Mouse (Mus musculus) retina, postnatal 1 day (tissue): ENCODE measurements around the gene CK137956.

Experiments used
- DNase-seq: peaks from one replicate; pipeline ENCODE4 v3.0.0-alpha.2; 2012

CK137956 gene

DNA sequence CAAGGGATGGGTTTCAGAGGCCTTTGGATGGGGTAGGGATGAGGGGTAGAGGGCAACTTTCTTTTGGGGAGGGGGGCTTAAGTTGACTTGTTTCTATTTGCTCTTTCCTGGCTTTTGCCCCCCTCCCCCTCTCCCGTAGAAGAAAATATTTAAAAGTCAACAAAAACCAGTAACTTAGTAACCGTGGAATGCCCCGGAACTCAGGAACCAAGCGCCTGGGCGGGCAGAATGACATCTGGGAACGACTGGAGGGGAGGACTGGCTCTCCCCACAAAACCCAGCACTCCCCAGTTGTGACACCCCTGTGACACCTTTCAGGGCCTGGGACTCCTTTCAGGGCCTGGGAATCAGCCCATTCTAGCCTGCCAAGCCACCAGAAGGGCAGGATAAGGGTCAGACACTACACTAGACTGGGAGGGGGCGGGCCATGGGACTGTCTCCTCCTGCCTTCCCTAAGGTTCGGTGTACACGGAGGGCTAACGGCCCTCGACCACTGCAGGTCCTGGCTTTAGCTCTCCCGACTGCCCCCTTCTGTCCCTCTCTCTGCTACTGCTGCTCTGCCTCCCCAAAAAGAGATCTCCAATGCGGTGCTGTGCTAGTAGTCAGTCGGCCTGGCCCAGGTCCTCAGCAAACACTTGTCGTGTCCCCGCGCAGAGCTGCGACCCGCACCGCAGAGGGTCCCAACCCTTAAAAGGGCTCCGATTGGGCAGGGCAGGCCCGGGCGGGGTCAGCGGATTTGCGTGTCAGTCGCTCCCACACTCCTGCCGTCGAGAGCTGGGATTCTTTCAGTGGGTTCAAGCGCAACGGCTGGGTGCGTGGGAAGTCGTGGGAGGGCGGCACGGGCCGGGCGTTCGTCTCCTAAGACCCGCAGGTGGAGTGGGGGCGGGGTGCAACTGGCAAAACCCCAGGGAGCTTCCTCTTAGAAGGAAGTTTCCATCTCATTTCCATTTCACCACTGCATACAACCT, at the start of gene CK137956:
TSS of gene CK137956 (minus strand) at position 51 of the 968 bp plus-strand sequence.
- DNase-seq, result peak; percentile 40

DNA sequence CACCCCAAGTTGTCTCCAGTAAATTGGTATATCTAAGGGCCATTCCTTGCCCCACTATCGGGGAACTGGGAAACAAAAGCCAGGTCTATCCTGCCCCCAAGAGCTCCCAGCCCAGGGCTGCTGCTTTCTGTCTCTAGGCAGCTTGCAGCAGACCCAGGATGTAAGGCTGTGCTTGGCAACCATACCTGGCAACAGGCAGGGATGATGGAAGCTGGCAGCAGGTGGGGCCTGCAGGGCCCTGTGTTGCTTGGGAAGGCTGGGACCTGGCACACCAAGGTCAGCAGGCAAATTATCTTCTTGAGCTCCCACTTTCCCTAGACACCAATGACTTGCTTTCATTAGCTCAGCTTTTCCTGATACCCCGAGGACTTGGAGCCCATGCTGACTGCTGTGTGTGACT, 48.7 kb upstream of the CK137956 start:
- no peak for DNase-seq

GRCm38 (mm10) chr4:128004797-128005452, 34.2 kb upstream of the CK137956 start:
- DNase-seq, result no peak

DNA sequence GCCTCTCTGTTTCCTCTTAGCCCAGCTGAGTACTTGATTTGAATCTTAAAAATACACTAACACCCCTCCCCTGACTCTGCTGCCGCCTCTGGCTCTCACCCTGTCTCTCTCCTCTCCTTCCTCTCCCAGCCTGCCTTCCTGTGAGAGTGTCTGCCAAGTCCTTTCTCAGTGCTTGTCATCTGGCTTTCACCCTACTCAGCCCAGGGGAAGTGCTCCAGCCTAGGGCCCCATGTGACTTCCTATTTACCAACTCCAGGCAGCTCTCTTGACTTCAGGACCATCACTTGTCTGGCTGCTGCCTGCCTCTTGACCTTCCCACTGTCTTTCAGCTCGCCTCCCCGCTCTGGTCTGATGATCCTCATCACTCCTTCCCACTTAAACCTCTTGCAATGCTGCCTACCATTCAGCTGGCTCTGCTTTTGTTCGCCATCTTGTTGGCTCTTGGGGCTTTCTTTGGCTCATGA, 31.9 kb upstream of the CK137956 start:
- DNase-seq, result no peak

DNA sequence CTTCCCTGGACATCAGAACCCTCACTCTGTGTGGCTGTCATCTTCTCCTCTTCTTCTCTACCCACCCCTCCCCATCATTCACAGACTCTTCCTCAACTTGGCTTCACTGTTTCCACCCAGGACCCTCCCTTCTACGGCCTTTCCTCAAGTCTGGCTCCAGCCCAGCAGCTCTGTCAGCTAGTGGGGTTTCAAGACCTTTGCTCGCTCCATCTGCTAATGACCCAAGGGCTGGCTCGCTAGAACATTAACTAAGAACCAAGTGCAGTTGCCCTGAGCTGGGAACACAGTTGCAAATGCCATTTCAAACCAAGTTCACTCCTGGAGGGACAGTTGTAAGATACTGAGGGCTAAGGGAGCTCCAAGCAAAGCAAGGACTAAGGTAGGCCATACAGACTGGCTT, 28.5 kb upstream of the CK137956 start:
- no peak for DNase-seq

DNA sequence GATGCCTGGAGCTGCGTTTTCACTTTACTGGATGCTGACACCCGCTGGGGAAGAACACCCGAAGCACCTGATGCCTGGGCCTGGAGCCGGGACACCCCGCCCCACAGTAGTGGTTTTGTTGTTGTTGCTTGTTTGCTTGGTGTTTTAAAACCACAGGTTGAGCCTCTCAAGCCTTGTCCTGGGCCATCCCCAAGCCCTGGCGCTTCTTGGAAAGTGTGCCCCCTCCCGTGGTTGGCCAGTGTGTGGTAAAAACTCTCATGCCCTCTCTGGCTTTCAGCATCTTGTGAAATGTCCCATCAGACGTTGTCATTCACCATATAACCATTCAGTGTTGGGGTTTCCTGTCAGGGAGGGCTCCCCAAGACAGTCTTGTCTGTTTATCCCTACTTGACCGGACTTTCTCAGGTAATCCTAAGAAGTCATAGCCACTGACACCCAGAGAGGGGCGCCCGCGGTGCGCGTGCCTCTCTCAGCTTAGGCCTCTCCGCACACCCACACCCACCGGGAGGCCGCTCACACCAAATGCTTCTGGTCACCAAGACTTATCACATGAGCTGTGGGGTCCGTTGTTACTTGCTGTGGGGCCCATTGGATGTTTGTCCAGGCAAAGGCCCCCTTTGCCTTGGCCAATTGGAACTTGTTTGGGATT, 18.7 kb upstream of the CK137956 start:
- peak; percentile 55 for DNase-seq

GRCm38 (mm10) chr4:127988526-127989180, 17.9 kb upstream of the CK137956 start:
- DNase-seq, result peak; percentile 40

GRCm38 (mm10) chr4:127987784-127988455, 17.2 kb upstream of the CK137956 start, which contains the start of gene Csmd2:
Gene Csmd2, plus strand, starts transcription at chr4:127987857.
- DNase-seq, result peak; percentile 91

GRCm38 (mm10) chr4:127987270-127987669, 16.5 kb upstream of the CK137956 start:
- peak; percentile 48 for DNase-seq

DNA sequence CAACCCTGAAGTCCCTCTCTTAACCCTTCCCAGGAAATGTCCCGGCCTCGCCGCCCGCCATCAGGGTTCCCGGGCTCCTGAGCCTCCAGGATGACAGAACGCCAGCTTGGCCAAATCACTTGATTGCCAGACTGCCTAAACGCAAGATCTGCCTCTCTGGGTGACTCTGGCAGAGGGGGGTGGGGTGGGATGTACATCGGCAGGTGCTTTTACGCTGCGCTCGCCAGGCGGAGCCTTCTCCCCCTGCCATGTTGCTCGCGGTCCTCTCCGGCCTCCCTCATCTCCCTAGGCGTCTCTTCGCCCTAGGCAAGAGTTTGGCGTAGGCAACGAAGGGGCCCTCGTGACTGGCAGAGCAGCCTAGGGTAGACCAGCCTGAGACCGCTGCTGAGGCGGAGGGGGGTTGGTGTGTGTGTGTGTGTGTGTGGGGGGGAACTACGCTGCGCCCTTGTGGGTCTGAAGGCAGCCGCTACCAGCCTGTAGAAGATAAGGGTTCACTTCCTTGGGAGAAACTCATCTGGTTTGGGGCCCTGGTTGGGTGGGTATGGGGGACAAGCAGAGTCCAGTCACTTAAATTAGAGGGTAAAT, 15.8 kb upstream of the CK137956 start:
- peak; percentile 69 for DNase-seq

DNA sequence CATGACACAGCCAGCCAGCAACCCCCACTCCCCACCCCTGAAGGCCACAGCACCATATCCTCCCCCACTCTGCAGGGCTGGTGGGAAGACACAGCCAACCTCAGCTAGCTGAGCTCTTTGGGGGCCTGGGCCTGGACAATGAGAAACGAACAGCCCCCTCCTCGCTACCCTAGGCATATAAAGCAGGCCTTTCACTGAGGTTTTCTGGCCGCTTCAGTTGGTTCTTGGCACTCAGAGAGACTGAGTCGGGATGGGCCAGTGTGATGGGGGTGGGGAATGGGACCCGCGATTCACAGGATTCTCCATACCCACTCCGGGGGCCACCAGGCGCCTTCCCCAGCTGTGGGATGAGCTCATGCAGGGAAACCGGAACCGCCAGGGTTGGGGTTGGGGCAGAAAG, 15.1 kb upstream of the CK137956 start:
- peak; percentile 56 for DNase-seq

- no peak for DNase-seq
Measured at GRCm38 (mm10) chr4:127984426-127984825, 13.7 kb upstream of the CK137956 start.

GRCm38 (mm10) chr4:127981125-127981524, 10.4 kb upstream of the CK137956 start:
- DNase-seq, result no peak

DNA sequence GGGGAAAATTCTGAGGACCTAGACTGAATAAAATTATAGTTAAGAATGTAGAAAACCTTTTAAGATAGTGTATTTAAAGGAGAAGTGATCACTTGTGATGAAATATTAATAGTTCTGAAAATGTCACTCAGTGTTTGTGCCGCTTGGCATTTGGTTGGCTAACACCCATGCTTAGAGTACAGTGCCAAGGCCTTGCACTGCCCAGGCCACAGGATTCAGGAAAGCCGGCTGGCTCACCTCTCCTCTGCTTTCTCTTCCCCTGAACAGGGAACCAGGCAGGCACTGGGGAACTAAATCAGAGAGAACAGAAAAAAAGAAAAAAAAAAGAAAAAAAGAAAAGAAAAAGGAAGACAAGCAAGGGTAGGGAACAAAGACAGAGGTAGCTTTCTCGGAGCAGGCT, 2.2 kb upstream of the CK137956 start:
- DNase-seq, result no peak

DNA sequence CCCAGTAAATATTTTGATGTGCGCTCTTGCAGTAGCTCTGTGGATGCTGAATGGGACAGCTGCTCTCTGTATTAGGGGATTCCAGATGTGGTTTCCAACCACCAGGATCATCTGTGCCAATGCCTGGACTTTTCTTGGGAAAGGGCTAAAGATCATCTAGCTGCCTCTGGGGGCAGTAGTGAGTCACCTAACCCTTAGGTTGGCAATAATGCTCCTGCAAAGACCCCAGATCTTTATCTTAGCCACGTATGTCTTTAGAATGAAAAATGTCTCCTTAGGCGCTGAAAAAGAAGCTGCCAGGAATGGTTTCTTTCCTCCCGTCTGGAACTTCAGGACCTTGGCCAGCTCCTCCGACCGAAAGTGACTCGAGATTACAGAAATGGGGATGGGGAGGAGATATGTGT, 731 bp downstream of the CK137956 start:
- peak; percentile 65 for DNase-seq

- no peak for DNase-seq
Measured at GRCm38 (mm10) chr4:127969101-127969500, 1.6 kb downstream of the CK137956 start.

DNA sequence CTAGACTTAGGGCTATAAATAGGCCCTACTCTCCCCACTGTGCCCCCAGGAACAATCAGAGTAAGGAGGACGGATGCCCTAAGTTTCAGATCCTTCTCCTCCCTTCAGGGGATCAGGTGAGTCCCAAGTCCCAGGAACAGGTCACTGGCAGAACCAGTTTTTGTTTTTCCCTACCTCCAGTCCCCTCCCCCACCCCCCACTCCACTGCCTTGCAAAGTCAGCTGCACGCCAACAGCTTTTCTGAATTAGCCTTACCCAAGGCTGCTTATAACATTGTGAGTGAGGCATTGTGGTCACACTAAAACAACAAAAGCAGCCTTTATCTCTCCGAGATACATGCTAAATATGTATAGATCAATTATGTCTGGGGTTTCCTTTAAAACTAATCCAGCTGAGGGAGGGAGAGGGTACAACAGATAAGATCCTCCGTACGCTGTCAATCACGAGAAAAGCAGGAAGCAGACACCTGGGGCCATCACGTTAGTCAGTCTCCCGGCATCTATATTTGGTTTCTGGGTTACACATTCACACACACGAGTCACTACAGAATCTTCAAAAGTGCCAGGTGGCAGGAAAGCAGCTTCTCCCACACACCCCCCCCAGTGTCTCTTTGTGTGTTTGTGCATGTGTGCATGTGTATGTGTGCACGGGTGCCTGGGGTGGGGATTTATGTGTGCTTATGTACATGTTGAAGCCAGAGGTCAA, 17.6 kb downstream of the CK137956 start:
- DNase-seq, result no peak

- DNase-seq, result no peak
Measured at GRCm38 (mm10) chr4:127947696-127948095, 23.1 kb downstream of the CK137956 start.

DNA sequence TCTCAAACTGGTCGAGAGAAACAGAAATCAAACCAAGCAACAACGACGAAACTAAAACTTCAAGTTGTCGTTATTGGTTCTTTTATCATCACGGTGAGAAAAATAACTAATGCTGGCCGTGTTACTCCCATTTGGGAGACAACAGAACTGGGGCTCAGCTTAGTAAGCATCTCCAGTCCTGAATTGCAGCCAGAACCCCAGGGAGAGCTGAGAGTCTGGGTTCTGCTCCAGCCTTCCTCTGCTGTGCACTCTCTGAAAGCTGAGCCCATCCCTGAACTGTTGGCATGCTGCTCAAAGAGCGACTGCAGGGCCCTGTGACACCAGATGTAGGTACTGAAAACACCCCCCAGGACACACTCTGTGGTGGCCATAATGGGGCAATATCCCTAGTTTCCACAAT, 33.3 kb downstream of the CK137956 start:
- no peak for DNase-seq

DNA sequence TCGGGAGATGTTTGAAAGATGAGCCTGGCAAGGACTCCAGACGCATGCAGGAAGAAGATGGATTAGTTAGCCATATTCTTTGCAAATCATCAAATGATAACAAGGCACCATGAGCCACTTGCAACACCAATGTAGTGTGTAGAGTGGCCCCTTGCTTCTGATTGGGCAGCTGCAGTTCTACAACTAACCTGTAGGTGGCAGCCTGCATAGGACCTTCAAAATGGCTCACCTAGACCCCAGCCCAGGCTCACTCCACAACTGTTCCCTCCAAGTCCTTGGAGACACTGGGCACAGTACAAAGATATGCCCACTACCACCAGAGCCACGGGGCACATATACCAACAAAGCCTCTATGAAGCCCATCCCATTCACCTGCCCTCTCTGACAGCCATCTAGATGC, 35.4 kb downstream of the CK137956 start:
- DNase-seq, result peak; percentile 53

DNA sequence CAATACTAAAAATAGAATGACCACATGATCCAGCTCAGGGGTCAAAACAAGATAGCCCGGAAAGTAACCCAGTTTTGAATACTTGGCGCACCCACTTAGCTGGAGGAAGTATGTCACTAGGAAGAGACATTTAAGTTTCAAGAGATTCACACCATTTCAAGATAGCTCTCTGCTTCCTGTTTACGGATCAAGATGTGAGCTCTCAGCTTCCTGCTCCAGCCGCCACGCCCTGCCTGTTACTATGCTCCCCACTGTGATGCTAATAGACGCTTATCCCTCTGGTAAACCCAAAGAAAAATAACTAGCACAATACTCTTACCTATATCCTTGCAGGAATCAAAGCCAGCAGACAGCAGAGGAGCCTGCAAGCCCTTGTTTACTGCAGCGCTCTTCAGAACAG, 57.2 kb downstream of the CK137956 start:
- DNase-seq, result no peak
